Comparison of ENCODE assay signal across 8 mouse cellular contexts in the genomic region with DNA sequence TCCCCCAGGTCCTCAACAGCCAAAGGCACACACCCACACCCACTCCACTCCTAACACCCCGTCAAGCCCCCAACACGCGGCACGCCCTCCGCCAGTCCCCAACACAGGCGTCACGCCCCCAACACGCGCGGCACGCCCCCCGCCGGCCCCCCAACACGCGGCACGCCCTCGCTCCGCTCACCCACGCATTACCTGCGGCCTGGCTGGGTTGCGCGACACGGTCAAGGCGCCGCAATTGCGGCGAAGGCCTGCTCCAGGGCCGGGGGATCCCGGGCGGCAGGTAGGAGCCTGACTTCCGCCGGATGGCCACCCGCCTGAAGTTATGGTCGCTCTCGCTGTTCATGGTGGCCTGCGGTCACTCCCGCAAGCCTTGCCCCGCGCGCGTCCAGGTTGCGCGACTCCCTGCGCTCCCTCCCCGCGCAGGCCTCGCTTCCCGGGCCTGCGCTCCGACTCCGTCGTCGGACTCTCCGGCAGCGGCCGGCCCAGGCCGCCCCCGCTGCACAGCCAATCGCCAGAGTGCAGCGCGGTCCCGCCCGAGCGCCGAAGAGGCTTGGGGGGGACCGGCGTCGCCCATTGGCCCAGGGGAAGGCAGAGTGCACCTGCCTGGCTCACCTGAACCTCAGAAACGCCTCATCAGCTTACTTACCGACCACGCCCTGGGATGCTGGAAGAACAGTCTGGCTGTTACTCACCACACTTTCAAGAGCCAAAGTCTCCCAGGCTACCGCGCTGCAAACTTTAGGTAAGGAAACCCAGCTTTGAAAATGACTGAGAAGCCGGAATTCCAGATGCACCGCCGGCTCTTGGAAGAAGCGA. TPM values are rescaled to one million over a fixed set of nuclear protein-coding genes. Genes with fewer than 3 reads are reported as not detected.
A peak's percentile ranks its signal among the peaks of the same experiment; 100 is the strongest.
DNase-seq lines count a peak whose midpoint lies in the region; ATAC-seq and TF ChIP-seq lines count a peak whose summit lies in the region.

No protein-coding gene starts in this region.

- H3K27me3 ChIP-seq in hindbrain, embryonic 13.5 days, result peaks cover 12% of the 10 kb centered on the region; the same call in 1 of the 2 replicates

- no peaks in the 10 kb centered on the region for H3K36me3 ChIP-seq in hindbrain, embryonic 13.5 days
- no peaks in the 10 kb centered on the region for H3K36me3 ChIP-seq in macrophage (ENCODE audit: inconsistent target)

- peaks cover 10% of the 10 kb centered on the region for H3K4me1 ChIP-seq in hindbrain, embryonic 13.5 days (replicated peaks)

- WGBS in hindbrain, embryonic 13.5 days, result under 1% methylated on average over 77 of the region's 77 CpGs
- WGBS in macrophage (ENCODE audit: missing documents), result 3% methylated on average over 68 of the region's 77 CpGs

- peak overlapping the region; percentile 90 for H3K9ac ChIP-seq in hindbrain, embryonic 13.5 days

- no peak for TF ChIP-seq CTCF in left cerebral cortex, adult 2 months (IDR thresholded peaks at IDR 0.05)

- no peak overlapping the region for H3K27ac ChIP-seq in hindbrain, embryonic 13.5 days
- no peak overlapping the region; the same call in 1 of the 2 replicates for H3K27ac ChIP-seq in left cerebral cortex, adult 2 months
- H3K27ac ChIP-seq in macrophage, result no peak overlapping the region

- H3K4me3 ChIP-seq in hindbrain, embryonic 13.5 days, result peak overlapping the region; percentile 83
- H3K4me3 ChIP-seq in left cerebral cortex, adult 2 months, result peak overlapping the region; percentile 82
- peak overlapping the region; percentile 27 for H3K4me3 ChIP-seq in macrophage (ENCODE audit: inconsistent target)

- DNase-seq in adrenal gland, adult (ENCODE audit: inconsistent age in 2 of 2, low spot score in 1 of 2), result peak; percentile 67 to 87
- DNase-seq in cerebellum, postnatal 25 days, result peak; percentile 61 to 71
- peak; percentile 16 for DNase-seq in gastrocnemius, adult 18-20 months (ENCODE audit: low spot score)
- DNase-seq in left cerebral cortex, adult 2 months (ENCODE audit: extremely low spot score in 1 of 2, low spot score in 2 of 2), result peak; percentile 26 to 43
- DNase-seq in right cerebral cortex, postnatal 10 days (ENCODE audit: low spot score in 2 of 2), result peak; percentile 33 to 34
- no peak for DNase-seq in T-cell, adult 2 months (ENCODE audit: low spot score)

- H3K4me2 ChIP-seq in hindbrain, embryonic 13.5 days, result peak overlapping the region; percentile 97

- H3K79me2 ChIP-seq in macrophage (ENCODE audit: inconsistent target), result no peaks in the 10 kb centered on the region

- peak; percentile 93 for ATAC-seq in hindbrain, embryonic 13.5 days (ENCODE audit: low FRiP score)

- no peaks in the 10 kb centered on the region for H3K9me3 ChIP-seq in hindbrain, embryonic 13.5 days

- intact Hi-C loops in left cerebral cortex, adult 2 months (cut with DNase I), result loop anchor here (5.0 kb wide), 1 partner anchor 273 kb away; a partner anchor contains a TSS

RNA-seq across cellular contexts. Expression of a gene that starts 0.6 kb away (rescaled TPM):
- total RNA-seq in gastrocnemius, adult 18-20 months (2021), result 10 to 100 TPM; 19.9 to 22.7 TPM
- polyA plus RNA-seq in hindbrain, embryonic 13.5 days (2015; fragmentation: Nextera tagmentation; extraction: Ambion mirVana), result 24.5 and 25.0 TPM in 2 replicates
- total RNA-seq in left cerebral cortex, adult 2 months (2021), result 10 to 100 TPM; 31.0 to 35.3 TPM
- total RNA-seq in macrophage (2018; cell fraction: chromatin; rRNA removed), result 100 to 1,000 TPM in 24 of 26 experiments, 10 to 100 TPM in 2; 39.3 to 674 (median 405) TPM
- 100 to 1,000 TPM in 4 of 26 experiments, 10 to 100 TPM in 22; 41.9 to 112 (median 87.0) TPM for total RNA-seq in macrophage (2018; cell fraction: cytosol; rRNA removed)
- 100 to 1,000 TPM in 24 of 26 experiments, 10 to 100 TPM in 2; 65.7 to 534 (median 251) TPM for total RNA-seq in macrophage (2018; cell fraction: nucleus; rRNA removed)
- 41.3 to 60.1 TPM (median 48.0 TPM) in 3 replicates for polyA plus RNA-seq in macrophage (2018)

Comparison
In these comparisons a context has a peak if more than half of its experiments do, and no peak if none do; other contexts are left out.
1. H3K4me3 ChIP-seq: peak in every context shown above with its lines; median percentile 83 in hindbrain, embryonic 13.5 days; 82 in left cerebral cortex, adult 2 months; 27 in macrophage.